Mouse (Mus musculus) MEL (cell line): ENCODE results near the gene Dusp16.

ENCODE experiments used
- CHD2 ChIP-seq: IDR thresholded peaks from 2 replicates; pipeline ENCODE4 v1.6.1; 2011; ENCODE audit warnings: low read length, improper control_type of control experiment
- CTCF ChIP-seq, 3 experiments: IDR thresholded peaks in 2 of 3; conservative IDR thresholded peaks in 1 of 3; 2 replicates each; pipeline ENCODE4 v1.5.1; 2011 to 2012; ENCODE audit warnings: low read length in 3 of 3, low read depth in 2 of 3, mild to moderate bottlenecking in 2 of 3, improper control_type of control experiment in 1 of 3, inconsistent platforms in 1 of 3, mixed read lengths in 1 of 3, moderate library complexity in 1 of 3; ENCODE audit not compliant: control insufficient read depth in 1 of 3, insufficient read depth in 1 of 3, poor library complexity in 1 of 3, severe bottlenecking in 1 of 3
- EP300 ChIP-seq, 2 experiments: IDR thresholded peaks; 2 replicates each; pipeline ENCODE4 v1.6.1; 2011; ENCODE audit warnings: improper control_type of control experiment in 2 of 2, low read length in 2 of 2, low read depth in 1 of 2, mild to moderate bottlenecking in 1 of 2
- ETS1 ChIP-seq: IDR thresholded peaks from 2 replicates; pipeline ENCODE4 v1.6.1; 2012; ENCODE audit warnings: low read depth, mild to moderate bottlenecking, inconsistent platforms, low read length, improper control_type of control experiment, moderate library complexity
- GATA1 ChIP-seq: IDR thresholded peaks from 2 replicates; pipeline ENCODE4 v1.6.1; 2011; ENCODE audit warnings: low read depth, low read length, improper control_type of control experiment
- JUND ChIP-seq: IDR thresholded peaks from 2 replicates; pipeline ENCODE4 v1.6.1; 2011; ENCODE audit warnings: low read depth, mild to moderate bottlenecking, improper control_type of control experiment, low read length
- MAFK ChIP-seq: IDR thresholded peaks from 2 replicates; pipeline ENCODE4 v1.6.1; 2011; ENCODE audit warnings: low read depth, mild to moderate bottlenecking, low read length, improper control_type of control experiment, borderline replicate concordance
- MXI1 ChIP-seq: IDR thresholded peaks from 2 replicates; pipeline ENCODE4 v1.6.1; 2011; ENCODE audit warnings: mild to moderate bottlenecking, low read depth, low read length, improper control_type of control experiment
- POLR2A ChIP-seq, 2 experiments: IDR thresholded peaks; 2 replicates each; pipeline ENCODE4 v1.6.1; 2011 to 2012; ENCODE audit warnings: low read length in 2 of 2, mild to moderate bottlenecking in 2 of 2, control low read depth in 1 of 2, improper control_type of control experiment in 1 of 2, low read depth in 1 of 2, moderate library complexity in 1 of 2; ENCODE audit not compliant: control insufficient read depth in 1 of 2, insufficient read depth in 1 of 2, poor library complexity in 1 of 2
- POLR2AphosphoS2 ChIP-seq: IDR thresholded peaks from 2 replicates; pipeline ENCODE4 v1.6.1; 2011; ENCODE audit warnings: low read length, improper control_type of control experiment
- SMC3 ChIP-seq: IDR thresholded peaks from 2 replicates; pipeline ENCODE4 v1.6.1; 2011; ENCODE audit warnings: low read depth, low read length, improper control_type of control experiment
- USF2 ChIP-seq, 2 experiments: IDR thresholded peaks; 2 replicates each; pipeline ENCODE4 v1.6.1; 2011 to 2012; ENCODE audit warnings: improper control_type of control experiment in 2 of 2, low read length in 2 of 2, borderline replicate concordance in 1 of 2, inconsistent platforms in 1 of 2, low read depth in 1 of 2, mild to moderate bottlenecking in 1 of 2; ENCODE audit not compliant: insufficient read depth in 1 of 2
- ZNF384 ChIP-seq: IDR thresholded peaks from 2 replicates; pipeline ENCODE4 v1.6.1; 2012; ENCODE audit warnings: low read depth, mild to moderate bottlenecking, inconsistent platforms, low read length, improper control_type of control experiment

DNA sequence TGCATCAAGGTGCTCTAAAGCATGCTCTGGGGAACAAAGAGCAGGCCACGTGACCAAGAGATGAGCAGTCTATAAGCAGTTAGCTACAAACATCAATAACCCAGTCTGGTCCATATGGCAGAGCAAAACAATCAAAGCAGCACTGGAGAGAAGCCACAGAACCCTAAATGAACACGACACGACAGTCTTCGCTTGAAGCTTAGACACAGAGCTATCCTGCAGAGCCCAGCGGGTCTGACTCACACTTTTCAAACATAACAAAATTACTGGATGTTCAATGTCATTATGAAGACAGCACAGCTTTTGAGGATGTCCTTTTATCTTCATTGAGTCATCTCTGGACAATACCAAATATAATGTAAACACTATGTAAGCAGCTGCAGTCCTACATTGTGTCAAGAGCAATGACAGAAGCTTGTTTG lies 58.6 kb downstream of the Dusp16 start:
- TF ChIP-seq SMC3 (no peak), GATA1 (peak; percentile 52), EP300 (IDR thresholded peaks at IDR 0.05; ENCODE audit: low read depth in 1 of 2, low read length in 2 of 2) (peak in 1 of 2 experiments; percentile 39; a peak in 2 of 4 replicates), POLR2A (IDR thresholded peaks at IDR 0.05; ENCODE audit: control insufficient read depth in 1 of 2, insufficient read depth in 1 of 2, low read depth in 1 of 2, low read length in 2 of 2, poor library complexity in 1 of 2) (no peak), MXI1 (no peak), CTCF (IDR thresholded peaks at IDR 0.05 in 2 of 3, conservative IDR thresholded peaks at IDR 0.05 in 1 of 3; ENCODE audit: control insufficient read depth in 1 of 3, insufficient read depth in 1 of 3, low read depth in 2 of 3, low read length in 3 of 3, poor library complexity in 1 of 3, severe bottlenecking in 1 of 3) (no peak), JUND (0 out of 2 replicates have a peak, but pooled peaks have one; percentile 39), MAFK (no peak), USF2 (IDR thresholded peaks at IDR 0.05; ENCODE audit: borderline replicate concordance in 1 of 2, insufficient read depth in 1 of 2, low read depth in 1 of 2, low read length in 2 of 2) (no peak), ETS1 (0 out of 2 replicates have a peak, but pooled peaks have one; percentile 12), POLR2AphosphoS2 (no peak), ZNF384 (no peak), CHD2 (no peak)
